Mouse (Mus musculus) heart, adult 18-20 months (tissue): ENCODE results near the gene Copz2. TPM values are rescaled to one million over a fixed set of nuclear protein-coding genes. Genes with fewer than 3 reads are reported as not detected.
A peak's percentile ranks its signal among the peaks of the same experiment; 100 is the strongest.

Experiments used
- DNase-seq, 2 experiments: peaks; one replicate each; pipeline ENCODE4 v3.0.0; 2021 to 2022; ENCODE audit warnings: mixed read lengths in 1 of 2
- microRNA-seq, 2 experiments: library from miRNA; unstranded; fragments of <30 nt; microRNA quantifications; one replicate each; pipeline ENCODE4 v1.2.0; 2022
- total RNA-seq, 2 experiments: library from RNA; stranded (reverse); gene quantifications; 2 replicates each; pipeline ENCODE4 v1.2.3; 2021

The Copz2 gene
- total RNA-seq, 2 experiments from 2014 or later, result 35.5 to 37.3 TPM

- no peak for DNase-seq
These were observed 53.3 kb downstream of the Copz2 start for GRCm38 (mm10) chr11:96902639-96903635.

DNA sequence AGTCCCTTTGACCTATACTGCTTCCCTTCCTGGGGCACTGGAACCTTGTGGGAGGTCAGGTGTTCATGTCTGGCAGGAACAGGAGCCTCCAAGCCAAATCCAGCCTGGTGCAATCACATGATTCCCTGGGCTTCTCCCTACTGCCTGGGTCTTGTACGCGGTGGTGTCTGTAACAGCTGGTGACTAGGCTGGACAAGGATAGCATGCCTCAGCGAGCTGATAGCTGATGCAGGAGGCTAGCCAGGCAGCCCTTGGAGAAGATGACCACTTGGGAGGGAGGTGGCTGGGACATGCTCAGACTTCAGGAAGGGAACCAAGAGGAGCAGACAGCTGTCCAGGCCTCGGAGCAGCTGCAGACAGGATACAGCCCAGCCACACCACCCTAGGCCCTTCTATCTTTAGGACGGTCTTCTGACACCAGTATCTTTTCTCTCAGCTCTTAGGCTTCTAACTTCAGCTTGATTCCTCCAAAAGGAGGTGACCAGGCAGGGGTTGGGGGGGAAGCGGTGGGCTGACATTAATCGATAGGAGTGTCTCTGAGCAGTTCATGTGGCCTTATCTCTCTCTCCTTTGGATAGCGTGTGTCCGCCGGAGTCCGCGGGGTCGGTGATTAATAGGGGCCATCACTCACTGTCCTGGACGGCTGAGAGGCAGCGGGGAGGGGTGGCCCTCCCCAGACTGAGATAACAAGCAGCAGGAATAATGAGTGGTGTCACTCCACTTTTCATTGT, 56.9 kb downstream of the Copz2 start:
- peak; percentile 60 to 73 for DNase-seq

DNA sequence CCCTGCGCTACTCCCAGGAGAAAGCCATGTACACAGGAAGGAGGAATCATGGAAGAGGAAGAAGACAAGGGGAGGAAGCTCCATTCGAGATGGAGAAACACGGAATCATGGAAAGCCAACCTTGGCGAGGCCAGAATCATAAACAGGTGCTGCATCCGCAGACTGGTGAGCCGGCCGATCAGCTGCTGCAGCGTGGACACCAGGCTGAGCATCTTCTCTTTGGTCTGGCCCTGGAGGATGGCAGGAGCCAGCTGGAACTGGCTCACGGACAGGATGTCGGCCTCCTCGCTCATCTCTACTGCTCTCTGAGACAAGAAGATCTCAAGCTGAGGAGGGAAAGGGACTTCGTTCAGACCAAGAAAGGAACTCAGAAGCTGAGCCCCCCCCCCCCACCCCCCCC, 58.9 kb downstream of the Copz2 start:
- no peak for DNase-seq

- DNase-seq, result peak; percentile 79 to 87
These were observed 60.3 kb downstream of the Copz2 start for GRCm38 (mm10) chr11:96910003-96910402.

Small RNA genes lying within 50 kb of the gene (microRNA-seq; reads per million reads assigned to microRNA genes)
- gene Mir152, result 108 to 360 reads per million in 2 experiments

Other genes starting within 250 kb of the Copz2 start
- gene Snx11, start 72.3 kb upstream of the Copz2 start, total RNA-seq, result 10 to 100 TPM in 1 of 2 experiments, 1 to 10 TPM in 1; 9.9 to 15.2 TPM
- 10 to 100 TPM; 35.7 TPM for gene Cbx1, start 60.7 kb upstream of the Copz2 start, total RNA-seq
- 100 to 1,000 TPM; 458 to 487 TPM for gene Nfe2l1, start 19.9 kb upstream of the Copz2 start, total RNA-seq
- gene Cdk5rap3, start 66.6 kb downstream of the Copz2 start, total RNA-seq, result 10 to 100 TPM; 23.4 to 25.1 TPM
- 1 to 10 TPM in 1 of 2 experiments, under 1 TPM in 1; 0.79 to 2.2 TPM for gene Prr15l, start 78.2 kb downstream of the Copz2 start, total RNA-seq
- 10 to 100 TPM; 16.7 to 17.4 TPM for gene Pnpo, start 94.1 kb downstream of the Copz2 start, total RNA-seq
- gene Sp2, start 133.1 kb downstream of the Copz2 start, total RNA-seq, result 10 to 100 TPM in 1 of 2 experiments, 1 to 10 TPM in 1; 7.4 to 10.3 TPM
- gene Sp6, start 163.5 kb downstream of the Copz2 start, total RNA-seq, result under 1 TPM in 1 of 2 experiments, not detected in 1; 0.21 TPM
- 10 to 100 TPM; 15.4 TPM for gene Scrn2, start 180.1 kb downstream of the Copz2 start, total RNA-seq
- gene Lrrc46, start 191.5 kb downstream of the Copz2 start, total RNA-seq, result under 1 TPM; 0.25 to 0.36 TPM
- gene Mrpl10, start 191.7 kb downstream of the Copz2 start, total RNA-seq, result 10 to 100 TPM; 92.1 to 94.8 TPM
- gene Osbpl7, start 200.8 kb downstream of the Copz2 start, total RNA-seq, result 1 to 10 TPM; 3.8 to 5.1 TPM